Mouse (Mus musculus) ES-Bruce4 (cell line): ENCODE results near the gene Aff3.

Experiments used
- CTCF ChIP-seq: IDR thresholded peaks from one replicate; pipeline ENCODE4 v1.8.1; 2011; ENCODE audit warnings: low read depth, low read length
- EP300 ChIP-seq: IDR thresholded peaks from 2 replicates; pipeline ENCODE4 v1.6.1; 2011; ENCODE audit warnings: low read depth, low read length; ENCODE audit not compliant: insufficient read depth
- POLR2A ChIP-seq: IDR thresholded peaks from one replicate; pipeline ENCODE4 v1.8.1; 2011; ENCODE audit warnings: low read length; ENCODE audit not compliant: insufficient read depth

- no peak for TF ChIP-seq CTCF
- TF ChIP-seq POLR2A, result no peak
- no peak for TF ChIP-seq EP300
These were observed 305.9 kb downstream of the Aff3 start for GRCm38 (mm10) chr1:38358797-38359349.
